Mouse (Mus musculus) lung, adult 2 months (tissue): Measurements from ENCODE around the gene Ankrd33.

Experiments
- CTCF ChIP-seq: fragments of 200-500 bp; IDR thresholded peaks from 2 replicates; pipeline ENCODE4 v1.5.1; 2011; ENCODE audit warnings: mild to moderate bottlenecking, low read length, control low read depth; ENCODE audit not compliant: insufficient read depth
- POLR2A ChIP-seq: fragments of 200-500 bp; IDR thresholded peaks from 2 replicates; pipeline ENCODE4 v1.6.1; 2011; ENCODE audit warnings: low read depth, mild to moderate bottlenecking, control low read depth, low read length, borderline replicate concordance; ENCODE audit errors: extremely low read depth

- TF ChIP-seq POLR2A (peak; percentile 52; the same call in 1 of the 2 replicates), CTCF (no peak)
Measured at GRCm38 (mm10) chr15:101131498-101131897, 15.9 kb downstream of the Ankrd33 start.
